Mouse (Mus musculus) MN1 (cell line): ENCODE results near the gene Cubn.
A peak's percentile ranks its signal among the peaks of the same experiment; 100 is the strongest.

Experiments used
- DNase-seq: peaks from one replicate; pipeline ENCODE4 v3.0.0-alpha.2; 2016; ENCODE audit warnings: low spot score

The Cubn gene

DNA sequence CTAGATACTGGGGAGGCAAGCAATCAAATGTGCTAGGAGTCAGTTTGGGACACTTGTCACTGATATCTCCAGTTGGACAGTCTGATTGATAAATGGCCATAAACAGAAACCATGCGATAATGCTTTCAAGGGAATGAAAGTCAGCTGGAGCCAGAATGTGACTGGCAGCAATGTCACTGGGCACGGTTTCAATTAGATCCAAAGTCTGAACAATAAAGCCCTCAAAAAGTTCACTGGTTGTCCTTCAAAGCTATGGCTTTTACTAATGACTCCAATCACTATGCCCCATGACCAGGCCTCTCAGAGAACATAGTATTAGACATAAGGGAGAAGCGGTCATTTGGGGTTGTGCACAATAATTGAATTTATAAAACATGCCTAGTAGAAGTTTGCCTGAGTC is 7.0 kb downstream of the Cubn start:
- no peak for DNase-seq

DNA sequence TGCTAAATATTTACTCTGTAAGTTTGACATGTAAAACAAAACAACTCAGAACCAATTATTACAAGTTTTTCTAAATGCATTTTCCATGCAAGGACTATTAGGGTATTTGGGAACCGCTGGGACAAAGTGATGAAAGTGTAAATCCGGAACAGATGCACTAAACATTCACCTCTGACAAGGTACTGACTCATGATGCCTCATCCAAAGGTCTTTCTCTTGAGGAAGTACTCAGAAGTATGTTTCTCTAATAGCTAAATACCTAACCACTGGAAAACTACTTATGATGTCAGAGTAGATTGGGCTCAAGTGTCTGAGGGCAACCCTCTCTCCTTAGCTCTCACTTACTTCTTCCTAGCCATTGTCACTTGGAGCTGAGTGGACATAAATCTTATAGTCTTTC is 10.9 kb downstream of the Cubn start:
- DNase-seq, result no peak

DNA sequence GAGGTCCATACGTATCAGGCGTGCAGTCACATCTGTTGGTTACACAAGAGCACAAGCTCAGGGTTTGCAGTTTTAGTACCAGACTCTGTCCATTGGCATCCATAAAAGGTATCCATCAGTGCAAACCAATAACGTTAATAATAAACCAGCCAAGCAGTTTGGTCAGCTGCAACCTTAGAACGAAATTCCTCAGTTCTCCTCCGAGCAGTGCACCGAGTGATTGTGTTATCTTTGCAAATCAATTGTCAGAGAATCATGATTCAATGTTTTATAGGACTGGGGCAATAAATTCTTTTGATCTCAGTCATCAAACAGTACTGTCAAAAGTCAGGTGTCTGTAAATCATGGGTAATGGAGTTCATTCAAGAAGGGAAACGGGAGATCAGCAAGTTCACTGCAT is 12.4 kb downstream of the Cubn start:
- no peak for DNase-seq

DNA sequence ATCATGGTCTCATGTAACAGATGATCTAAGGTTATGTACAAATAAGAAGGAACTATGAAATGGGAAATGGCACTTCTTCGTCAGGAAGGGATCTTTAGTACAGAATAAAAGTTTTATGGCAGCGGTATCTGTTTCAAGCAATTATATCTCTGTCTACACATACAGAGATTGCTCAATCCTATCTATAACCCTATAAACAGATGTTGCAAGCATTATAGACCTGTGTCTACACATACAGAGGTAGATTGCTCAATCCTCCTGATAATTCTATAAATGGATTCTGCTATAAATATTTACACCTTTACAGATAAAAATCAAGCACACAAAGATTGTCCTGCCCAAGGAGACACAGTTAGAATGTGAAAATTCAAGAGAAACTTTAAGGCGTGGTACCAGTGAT is 21.5 kb downstream of the Cubn start:
- DNase-seq, result no peak

DNA sequence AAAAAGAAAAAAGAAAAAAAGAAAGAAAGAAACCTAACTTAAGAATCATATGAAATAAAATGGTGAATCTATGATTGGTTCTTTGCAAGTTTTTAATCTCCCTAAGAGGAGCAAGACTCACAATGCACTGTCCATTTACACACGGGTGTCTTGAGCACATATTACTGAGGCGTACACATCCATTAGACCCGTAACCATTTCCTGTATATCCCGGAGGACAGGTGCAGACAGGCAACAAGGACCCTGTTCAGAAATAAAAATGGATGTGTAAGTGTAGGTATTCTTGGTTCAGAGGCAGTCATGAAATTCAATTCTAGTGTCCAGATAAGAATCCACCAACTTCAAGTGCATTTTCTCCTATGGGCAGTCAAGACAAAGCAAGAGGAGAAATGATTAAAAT is 22.0 kb downstream of the Cubn start:
- DNase-seq, result no peak

DNA sequence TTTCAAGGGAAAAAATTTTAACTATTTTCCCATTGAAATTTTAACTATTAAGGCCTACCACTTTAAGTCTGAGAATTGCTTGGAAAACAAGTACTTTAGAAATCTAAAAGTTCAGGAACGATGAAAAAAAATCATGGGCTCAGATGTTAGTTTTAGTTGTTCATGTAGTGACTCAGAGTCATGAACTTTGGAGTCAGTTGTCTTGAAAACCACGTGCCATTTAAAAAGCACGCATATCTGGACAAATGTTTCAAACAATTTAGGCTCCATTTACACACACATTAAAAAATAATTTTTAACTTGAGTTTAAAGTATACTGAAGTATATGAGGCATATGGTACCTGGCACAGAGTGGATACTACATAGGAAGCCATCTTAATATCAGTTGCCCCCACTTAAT is 24.9 kb downstream of the Cubn start:
- no peak for DNase-seq

DNA sequence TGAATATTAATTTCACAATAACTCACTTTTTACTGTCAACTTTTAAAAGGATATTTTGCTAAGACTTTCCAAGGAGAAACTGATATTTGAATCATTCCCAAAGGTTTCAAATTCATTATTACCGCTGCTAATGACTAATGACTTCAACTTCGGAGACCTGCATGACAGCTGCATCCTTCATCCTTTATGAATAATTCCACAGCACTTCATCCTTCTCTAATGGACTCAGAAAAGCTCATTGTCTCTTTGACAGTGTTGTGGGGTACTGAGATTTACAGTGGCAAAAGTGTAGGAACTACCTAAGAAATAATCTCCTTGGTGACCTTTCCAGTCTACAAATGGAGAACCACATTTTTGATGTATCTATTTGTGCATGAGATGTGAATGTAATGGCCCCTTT is 33.5 kb downstream of the Cubn start:
- no peak for DNase-seq

DNA sequence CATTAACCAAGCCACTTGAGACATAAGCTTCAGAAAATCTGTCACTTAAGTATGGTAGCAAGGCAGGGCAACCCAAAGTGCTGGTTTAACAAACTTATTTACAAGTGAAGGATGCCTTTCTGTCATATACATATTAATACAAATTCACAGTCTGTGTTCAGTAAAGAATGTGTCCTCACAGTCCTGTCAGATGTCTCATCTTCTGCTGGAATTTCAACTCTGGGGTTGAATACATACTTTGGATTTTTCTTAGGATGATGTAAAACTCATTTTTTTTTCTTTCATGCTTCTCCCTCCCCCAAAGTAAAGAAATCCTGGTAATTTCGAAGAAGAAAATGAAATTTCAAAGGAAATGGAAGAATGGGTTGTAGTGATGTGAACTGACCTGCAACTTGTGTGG is 34.8 kb downstream of the Cubn start:
- no peak for DNase-seq

DNA sequence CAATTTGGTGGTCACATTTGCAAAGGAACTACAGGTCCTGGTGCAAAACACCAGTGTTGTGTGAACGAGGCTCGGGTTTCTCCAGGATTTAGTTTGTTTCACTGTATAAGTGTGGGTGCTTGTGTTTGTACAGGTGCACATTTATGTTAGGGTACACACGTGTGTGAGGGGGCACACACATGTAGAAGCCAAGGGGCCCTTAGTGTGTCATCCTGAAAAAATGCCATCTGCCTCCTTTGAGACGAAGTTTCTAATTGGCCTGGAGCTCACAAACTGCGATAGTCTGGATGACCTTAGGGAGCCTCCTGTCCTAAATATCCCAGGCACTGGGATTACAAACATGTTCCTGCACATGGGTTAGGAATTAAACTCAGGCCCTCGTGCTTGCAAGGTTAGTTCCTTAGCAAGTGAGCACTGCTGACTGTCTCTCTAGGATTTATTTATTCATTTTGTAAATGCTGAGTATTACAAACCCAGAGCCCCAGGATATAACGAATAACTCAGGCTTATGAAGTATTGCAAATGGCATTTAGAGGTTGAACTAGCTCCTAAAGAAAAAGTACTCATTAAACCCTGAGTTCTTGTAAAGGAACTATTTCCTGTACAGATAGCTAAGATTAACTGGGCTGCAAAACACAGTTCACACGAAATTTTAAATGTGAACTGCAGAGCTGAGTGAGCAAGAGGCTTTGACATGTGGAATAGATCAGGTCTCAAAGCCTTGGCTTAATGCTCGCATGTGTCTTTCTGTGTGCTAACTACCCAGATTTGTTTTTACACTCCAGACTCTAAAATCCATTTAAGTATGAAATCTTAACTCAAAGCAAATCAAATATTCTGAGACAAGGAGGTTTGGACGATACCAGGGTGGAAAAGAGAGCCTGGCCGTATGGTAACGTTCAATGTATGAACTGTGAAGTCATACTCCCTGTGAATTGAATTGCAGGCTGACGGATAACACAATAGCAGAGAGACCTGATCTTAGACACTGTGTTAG is 39.8 kb downstream of the Cubn start:
- no peak for DNase-seq

DNA sequence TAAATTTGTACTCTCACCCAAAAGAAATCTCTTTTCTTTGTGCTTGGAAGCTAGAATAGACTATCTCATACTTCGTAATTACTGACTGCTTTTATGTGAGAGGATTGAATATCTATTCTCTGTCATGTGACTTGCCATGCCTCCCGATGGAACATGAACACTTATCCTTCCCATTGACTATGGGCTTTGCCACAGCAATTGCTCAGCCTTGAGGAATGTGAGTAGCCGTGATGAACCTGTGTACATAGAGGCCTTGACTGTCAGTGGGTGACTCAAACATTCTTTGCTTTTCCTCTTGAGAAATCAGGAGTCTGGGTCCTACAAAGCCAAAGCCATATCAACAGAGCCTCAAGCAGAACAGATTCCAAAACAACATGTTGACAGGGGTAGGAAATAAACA is 40.7 kb downstream of the Cubn start:
- no peak for DNase-seq

DNA sequence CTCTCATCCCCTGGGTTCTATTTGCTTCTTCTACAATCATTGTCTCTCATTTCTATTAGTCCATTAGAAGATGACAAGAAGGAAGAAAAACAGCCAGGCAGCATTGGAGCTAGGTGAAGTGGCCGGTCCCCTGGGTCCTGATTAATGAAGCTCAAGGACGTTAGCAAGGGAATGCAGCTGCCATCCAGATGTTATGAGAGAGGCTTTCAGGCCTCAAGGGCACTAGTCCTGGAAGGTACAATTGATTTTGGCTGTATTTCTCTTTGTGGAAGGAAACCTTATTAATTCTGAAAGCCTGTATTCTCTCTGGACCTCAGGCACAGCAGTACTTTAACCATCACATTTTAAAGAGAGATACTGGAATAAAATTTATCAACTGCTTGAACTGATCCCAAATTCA is 41.1 kb downstream of the Cubn start:
- no peak for DNase-seq

DNA sequence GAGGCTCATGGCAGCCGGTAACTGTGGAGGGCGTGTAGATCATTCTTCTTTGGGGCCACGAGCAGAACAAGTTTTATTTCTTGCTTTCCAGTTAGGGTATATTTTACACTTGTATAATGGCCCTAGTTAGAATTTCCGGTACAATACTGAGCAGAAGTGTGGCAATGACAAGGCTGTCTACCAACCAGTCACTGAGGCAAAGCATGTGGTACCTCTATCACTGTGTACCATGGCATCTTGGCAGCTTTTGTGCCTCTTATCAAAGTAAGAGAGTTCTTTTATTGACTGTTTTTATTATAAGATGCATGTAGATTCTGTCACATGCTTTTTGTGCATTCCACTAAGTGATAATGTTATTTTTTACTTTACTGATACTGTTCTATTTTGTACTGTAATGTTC is 46.5 kb downstream of the Cubn start:
- DNase-seq, result no peak

DNA sequence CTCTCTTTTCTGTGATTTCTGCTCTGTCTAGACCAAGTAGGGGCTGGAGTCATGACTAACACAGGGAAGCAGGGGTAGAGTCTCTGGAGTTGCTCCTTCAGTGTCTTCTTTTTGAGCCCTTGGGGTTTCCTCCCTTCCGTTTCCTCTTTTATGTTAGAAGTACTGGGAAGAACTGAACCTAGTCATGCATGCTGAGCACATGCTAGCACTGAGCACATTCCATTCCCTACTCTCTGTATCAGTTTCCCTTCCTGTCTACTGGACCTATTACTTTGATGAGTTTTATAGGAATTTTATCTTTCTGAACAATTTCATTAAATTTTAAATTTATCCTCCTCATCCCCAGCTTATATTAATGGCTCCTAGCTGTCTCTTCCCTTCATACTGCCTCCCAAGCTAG is 52.6 kb downstream of the Cubn start:
- DNase-seq, result no peak

DNA sequence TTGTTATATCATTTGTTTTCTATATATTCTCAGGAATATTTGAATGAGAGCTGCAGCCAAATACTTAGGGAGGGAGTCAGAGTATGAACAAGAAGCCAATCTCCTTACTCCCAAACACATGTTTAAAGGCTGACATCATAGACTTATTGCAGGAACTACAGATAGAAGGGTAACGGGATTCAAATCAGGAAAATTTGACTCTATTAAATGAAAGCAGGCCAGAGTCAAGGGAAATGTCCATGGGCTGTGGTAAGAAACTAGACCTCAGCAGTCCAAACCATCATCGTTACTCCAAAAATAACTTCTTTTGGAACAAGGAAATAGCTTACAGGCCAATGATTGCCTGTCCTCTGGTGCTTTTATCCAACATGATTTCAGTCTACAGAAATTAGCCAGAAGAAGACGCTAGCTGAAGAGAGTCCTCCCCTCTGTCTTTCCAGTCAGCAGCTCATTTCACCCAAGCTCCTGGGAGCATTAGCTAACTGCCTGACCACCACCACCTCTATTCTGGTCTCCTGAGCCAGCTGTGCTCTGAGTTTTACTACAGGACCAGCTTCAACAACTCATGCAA is 53.3 kb downstream of the Cubn start:
- DNase-seq, result no peak

DNA sequence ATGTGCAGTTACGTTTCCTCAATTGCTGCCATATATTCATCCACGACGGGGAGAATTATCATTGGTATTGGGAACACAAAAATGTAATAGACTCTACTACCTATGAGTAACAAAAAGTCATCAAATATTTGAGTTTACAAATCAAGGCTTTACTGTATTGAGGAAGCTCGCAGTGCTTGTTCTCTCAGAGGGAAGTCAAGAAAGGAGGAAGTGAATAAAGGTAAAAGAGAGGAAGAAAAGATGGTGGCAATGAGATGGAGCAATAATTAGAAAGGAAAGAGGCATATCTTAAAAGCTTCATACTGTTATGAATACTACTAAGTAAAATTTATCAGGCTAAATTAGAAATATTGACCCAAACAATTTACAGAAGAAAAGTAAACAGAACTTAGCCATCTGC is 59.6 kb downstream of the Cubn start:
- DNase-seq, result no peak

DNA sequence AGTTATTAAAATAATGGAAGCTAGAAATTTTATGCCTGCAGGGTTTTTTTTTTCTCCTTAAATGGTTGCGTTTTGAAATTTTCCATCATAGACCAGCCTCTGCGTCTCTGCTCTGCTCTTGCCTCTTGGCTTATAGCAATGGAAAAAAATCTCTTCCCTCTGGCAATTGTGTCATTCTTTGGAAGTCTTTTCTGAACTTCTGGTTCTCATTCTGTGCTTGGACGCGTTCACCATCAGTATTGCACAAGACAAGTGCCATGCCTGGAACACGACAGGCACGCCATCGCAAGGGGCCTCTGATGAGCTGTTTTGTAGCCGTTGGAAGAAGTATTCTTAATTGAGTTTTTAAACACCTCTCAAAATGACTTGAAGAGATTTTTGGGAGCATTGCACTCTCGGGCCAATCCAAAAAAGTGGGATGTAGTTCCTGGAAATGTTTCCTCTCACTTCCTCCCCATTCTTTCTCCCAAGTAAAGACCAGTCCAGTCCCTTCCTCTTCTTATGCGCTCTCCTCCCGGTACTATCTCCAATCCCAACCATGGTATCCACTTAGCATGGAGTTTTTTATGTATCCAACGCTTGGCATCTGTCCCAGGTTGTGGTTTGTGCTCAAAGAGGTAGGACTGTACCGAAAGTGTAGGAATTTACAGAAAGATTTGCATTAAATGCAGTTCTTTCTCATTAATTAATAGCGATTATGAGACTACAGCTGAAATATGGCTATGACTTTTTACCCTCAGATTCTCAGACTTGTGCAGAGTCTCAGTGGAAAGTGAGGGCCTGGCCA is 69.4 kb downstream of the Cubn start:
- DNase-seq, result no peak

DNA sequence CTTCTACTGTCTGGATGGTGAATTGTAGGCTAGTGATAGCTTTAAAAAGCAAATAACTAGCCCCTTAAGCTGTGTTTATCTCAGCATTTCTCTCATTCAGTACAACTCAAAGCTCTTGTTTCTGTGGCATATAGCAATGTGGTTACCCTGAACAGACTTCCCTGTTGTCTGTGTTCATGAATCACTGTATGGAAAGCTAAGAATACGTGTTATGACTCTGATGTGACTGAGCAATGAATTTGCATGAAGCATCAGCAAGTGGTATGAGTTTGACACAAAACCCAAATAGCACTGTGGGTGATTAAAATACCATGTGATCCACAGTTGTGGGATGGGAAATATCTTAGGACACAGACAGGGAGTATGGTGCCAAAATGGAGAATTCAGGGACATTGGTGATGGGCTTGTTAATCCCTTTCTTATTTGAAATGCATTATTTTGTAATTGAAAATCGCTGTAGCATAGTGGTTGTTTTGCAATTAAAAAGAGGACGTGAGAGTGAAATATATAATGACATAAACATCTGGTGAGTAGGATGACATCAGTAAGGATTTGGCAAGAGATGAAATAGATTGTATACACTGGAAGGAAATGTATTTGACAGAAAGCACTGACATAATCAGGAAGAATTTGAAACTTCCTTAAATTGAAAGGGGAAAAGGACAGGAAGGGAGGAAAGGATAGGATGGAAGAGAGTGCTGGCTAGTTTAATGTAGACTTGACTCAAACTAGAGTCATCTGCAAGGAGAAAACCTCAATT is 74.7 kb downstream of the Cubn start:
- DNase-seq, result no peak

DNA sequence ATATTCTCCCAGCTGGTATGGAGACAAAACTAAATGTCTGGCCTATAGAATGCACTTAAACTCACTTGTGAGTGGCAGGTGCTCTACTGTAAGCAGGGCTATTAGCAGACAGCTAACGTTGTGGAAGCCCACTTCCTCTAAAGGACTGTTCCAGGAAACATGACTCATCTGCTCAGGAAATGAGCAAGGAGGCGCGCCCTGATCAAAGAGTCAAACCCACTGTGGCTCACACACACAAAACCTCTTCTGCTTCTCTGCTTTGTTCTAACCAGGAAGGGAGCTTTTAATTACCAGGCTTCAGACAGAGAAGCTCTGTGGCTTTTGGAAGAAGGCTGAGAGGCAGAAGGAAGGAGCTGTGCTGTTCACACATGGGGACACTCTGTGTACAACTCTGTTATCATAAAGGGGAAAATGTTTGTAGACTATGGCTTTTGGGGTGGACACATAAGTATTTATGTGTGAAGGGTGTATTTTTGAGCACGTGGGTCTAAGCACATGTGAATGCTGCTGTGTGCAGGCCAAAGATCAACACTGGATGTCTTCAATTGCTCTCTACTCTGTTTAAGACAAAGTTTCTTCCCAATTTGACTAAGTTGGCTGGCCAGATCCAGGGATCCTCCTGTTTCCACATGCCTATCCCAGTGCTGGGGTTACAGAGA is 78.0 kb downstream of the Cubn start:
- DNase-seq, result peak; percentile 33

DNA sequence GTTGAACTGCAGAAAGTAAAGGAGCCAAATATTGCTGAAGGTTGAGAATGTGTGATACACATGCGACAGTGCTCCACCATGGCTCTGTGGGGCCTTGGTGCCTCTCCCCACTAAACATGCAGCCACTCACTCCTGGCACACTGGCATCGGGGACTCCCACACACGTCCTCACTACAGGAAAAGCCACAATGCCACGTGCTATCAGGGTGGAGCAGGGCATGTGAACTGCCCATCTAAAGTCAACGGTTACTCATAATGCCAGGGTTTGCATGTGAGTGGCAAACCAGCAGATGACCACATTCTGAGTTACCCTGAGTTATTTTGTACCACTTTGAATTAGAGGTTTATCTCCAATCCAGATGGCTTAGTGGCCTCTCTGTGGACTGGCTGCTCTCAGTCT is 81.0 kb downstream of the Cubn start:
- DNase-seq, result peak; percentile 6

DNA sequence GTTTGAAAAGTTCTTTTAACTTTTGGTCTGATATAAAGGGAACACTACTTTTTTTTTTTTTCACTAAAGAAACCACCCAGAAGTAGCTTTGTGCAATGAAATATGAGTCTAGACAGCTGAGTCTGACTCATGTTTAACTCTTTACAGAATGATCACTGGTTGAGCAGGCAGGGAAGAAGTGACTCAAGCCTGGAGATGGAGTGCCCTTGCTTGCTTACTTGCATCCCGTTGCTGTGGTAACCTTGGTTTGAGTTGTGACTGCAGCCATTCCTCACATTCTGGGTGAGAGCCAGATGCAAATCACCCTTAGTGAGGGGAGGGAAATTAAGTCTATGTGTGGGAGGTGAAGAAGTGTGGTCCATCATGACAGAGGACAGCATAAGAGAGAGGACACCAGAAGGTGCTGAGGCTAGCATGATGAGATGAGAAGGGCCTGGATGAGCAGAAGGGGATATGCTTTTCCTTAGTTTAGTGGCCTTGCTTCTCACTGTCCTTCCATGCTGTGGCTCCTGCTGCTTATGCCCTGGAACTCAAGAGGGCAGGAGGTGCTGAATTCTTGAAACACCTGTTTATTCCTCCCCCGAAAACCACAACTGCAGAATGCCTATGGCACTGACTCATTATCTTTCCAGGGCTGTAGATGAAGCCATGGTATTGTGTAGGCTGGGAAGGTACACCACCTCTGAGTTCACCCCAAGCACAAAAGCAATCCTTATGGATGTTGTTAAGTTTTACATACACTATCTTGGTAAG is 81.7 kb downstream of the Cubn start:
- peak; percentile 18 for DNase-seq

DNA sequence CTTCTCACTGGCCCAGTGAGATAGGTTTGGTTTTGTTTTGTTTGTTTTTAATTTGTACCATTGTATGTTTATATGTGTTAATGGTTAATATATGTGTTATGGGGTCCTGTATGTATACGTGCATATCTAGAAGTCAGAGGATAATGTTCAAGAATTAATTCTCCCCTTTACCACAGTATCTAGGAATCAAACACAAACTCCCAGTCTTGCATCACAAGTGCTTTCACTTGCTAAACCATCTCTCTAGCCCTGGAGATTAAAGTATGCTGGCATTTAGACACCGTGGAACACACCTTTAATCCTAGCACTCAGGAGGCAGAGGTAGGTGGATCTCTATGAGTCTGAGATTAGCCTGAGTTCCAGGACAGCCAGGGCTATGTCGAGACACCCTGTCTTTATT is 83.3 kb downstream of the Cubn start:
- no peak for DNase-seq
